Mouse (Mus musculus) forebrain, embryonic 11.5 days (tissue): ENCODE results near the gene Ddx23. TPM values are rescaled to one million over a fixed set of nuclear protein-coding genes. Genes with fewer than 3 reads are reported as not detected.

Experiments
- ATAC-seq: fragments of 200-750 bp; cut with Nextera tagmentation; replicated peaks from 2 replicates; pipeline ENCODE4 v1.8.0; 2017; ENCODE audit warnings: moderate TSS enrichment; ENCODE audit not compliant: low FRiP score
- DNase-seq: peaks from one replicate; pipeline ENCODE4 v3.0.0-alpha.2; 2017; ENCODE audit warnings: low spot score
- H3K27ac ChIP-seq: fragments of 300-500 bp; sonication (generic); 2 replicates; pipeline ENCODE4 v1.5.1; 2014; ENCODE audit warnings: low read depth, low read length
- H3K27me3 ChIP-seq: fragments of 300-500 bp; sonication (generic); 2 replicates; pipeline ENCODE4 v1.6.1; 2014; ENCODE audit warnings: mild to moderate bottlenecking, low read length, mixed read lengths; ENCODE audit not compliant: control insufficient read depth, insufficient read depth
- H3K36me3 ChIP-seq: fragments of 300-500 bp; sonication (generic); 2 replicates; pipeline ENCODE4 v1.6.1; 2014; ENCODE audit warnings: mild to moderate bottlenecking, low read length, moderate library complexity, mixed read lengths; ENCODE audit not compliant: control insufficient read depth, insufficient read depth
- H3K4me1 ChIP-seq: fragments of 300-500 bp; sonication (generic); replicated peaks from 2 replicates; pipeline ENCODE4 v1.6.1; 2014; ENCODE audit warnings: low read length, mixed read lengths; ENCODE audit not compliant: control insufficient read depth, insufficient read depth
- H3K4me2 ChIP-seq: fragments of 300-500 bp; sonication (generic); 2 replicates; pipeline ENCODE4 v1.6.1; 2014; ENCODE audit warnings: low read depth, mild to moderate bottlenecking, low read length, moderate library complexity, mixed read lengths; ENCODE audit not compliant: severe bottlenecking
- H3K4me3 ChIP-seq: fragments of 300-500 bp; sonication (generic); 2 replicates; pipeline ENCODE4 v1.5.1; 2014; ENCODE audit warnings: low read depth, low read length
- H3K9ac ChIP-seq: fragments of 300-500 bp; sonication (generic); 2 replicates; pipeline ENCODE4 v1.6.1; 2014; ENCODE audit warnings: low read length
- H3K9me3 ChIP-seq: fragments of 300-500 bp; sonication (generic); 2 replicates; pipeline ENCODE4 v1.6.1; 2016; ENCODE audit warnings: low read length, mixed read lengths; ENCODE audit not compliant: control insufficient read depth
- WGBS: fragments of 180-500 bp; shearing (Covaris S2); extraction: QIAGEN DNeasy Blood & Tissue Kit; methylation state at CpG from one replicate; pipeline ENCODE4 v1.1.7; 2014; 5-methylcytosine and 5-hydroxymethylcytosine counted together
- polyA plus RNA-seq: library from polyadenylated mRNA; unstranded; fragments of >200 nt; fragmentation: Nextera tagmentation; extraction: Ambion mirVana; gene quantifications from 2 replicates; pipeline ENCODE4 v1.2.1, GENCODE M21; 2014

Ddx23 gene
- 24.2 and 31.2 TPM in 2 replicates for polyA plus RNA-seq

DNA sequence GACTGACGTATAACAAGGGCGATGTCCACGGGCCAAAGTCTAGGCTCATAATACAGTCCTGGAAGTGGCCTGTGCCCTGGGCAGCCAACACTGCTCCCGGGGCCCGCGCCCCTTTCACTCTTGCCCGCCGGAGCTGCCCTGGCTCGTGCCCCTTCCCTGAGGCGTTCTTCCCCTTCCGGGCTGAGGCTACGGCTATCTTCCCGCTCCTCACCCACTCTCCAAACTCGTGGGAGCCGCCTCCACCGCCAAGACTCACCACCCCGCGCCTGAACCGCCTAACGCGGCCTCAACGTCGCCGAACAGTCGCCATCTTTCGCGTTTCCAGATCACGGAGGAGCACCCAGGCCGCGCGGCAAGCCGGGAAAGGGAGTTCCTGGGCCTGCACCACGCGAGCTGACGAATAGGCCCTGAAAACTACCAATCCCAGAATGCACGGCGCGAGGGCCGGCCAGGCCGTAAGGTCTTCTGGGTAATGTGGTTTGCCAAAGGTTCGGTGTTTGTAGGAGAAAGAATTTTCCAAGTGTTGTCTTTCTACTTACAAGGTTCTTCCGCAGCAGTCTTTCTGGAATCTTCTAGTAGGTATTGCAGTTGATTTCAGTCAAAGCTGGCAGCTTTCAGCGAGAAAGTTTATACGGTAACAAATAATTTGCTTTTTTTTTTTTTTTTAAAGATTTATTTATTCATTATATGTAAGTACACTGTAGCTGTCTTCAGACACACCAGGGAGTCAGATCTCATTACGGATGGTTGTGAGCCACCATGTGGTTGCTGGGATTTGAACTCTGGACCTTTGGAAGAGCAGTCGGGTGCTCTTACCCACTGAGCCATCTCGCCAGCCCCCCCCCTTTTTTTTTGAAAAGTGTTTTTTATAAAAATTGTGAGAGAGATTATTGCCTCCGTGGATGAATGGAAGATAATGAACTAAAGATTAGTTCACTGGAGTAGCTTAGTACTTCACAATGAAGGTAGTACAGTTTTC is at the start of gene Ddx23:
TSS of gene Ddx23 (minus strand) at position 328 of the 979 bp plus-strand sequence.
- H3K9me3 ChIP-seq: no peaks in the 10 kb centered on the region
- peak within 1 kb of the TSS; percentile 85 for H3K4me3 ChIP-seq
- DNase-seq: peak; percentile 97
- no peaks in the 10 kb centered on the region for H3K27me3 ChIP-seq
- no peaks in the 10 kb centered on the region for H3K4me1 ChIP-seq
- peak within 1 kb of the TSS; percentile 54 for H3K4me2 ChIP-seq
- peak within 1 kb of the TSS; percentile 96 for H3K9ac ChIP-seq
- H3K36me3 ChIP-seq: peaks cover 7% of the 10 kb centered on the region
- ATAC-seq: peak; percentile 96
- 3% methylated on average over 47 of the region's 48 CpGs for WGBS
- peak within 1 kb of the TSS; percentile 79 for H3K27ac ChIP-seq

DNA sequence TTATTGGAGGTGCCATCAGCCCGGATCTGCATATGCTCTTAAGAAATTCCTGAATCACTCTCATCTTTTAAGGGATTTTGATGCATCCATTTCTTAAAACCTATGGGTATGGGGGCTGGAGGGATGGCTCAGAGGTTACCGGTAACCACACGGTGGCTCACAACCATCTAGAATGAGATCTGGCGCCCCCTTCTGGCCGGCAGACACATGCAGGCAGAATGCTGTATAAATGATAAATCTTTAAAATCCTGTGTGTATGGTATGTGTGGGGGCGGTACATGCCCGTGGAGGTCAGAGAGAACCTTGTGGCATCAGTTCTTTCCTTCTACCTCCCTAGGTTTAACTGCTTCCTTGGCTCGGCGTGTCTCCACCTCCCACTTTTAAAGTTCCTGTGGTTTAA is 47.7 kb upstream of the Ddx23 start:
- WGBS: 13% methylated on average over 9 of the region's 9 CpGs
- no peaks in the 10 kb centered on the region for H3K9me3 ChIP-seq
- ATAC-seq (no peak), DNase-seq (peak; percentile 89)
- H3K4me2 ChIP-seq: no peak overlapping the region
- H3K4me3 ChIP-seq: no peak overlapping the region
- no peaks in the 10 kb centered on the region; the same call in 1 of the 2 replicates for H3K27me3 ChIP-seq
- no peaks in the 10 kb centered on the region for H3K36me3 ChIP-seq
- no peak overlapping the region for H3K9ac ChIP-seq
- no peak overlapping the region for H3K27ac ChIP-seq
- no peaks in the 10 kb centered on the region for H3K4me1 ChIP-seq

DNA sequence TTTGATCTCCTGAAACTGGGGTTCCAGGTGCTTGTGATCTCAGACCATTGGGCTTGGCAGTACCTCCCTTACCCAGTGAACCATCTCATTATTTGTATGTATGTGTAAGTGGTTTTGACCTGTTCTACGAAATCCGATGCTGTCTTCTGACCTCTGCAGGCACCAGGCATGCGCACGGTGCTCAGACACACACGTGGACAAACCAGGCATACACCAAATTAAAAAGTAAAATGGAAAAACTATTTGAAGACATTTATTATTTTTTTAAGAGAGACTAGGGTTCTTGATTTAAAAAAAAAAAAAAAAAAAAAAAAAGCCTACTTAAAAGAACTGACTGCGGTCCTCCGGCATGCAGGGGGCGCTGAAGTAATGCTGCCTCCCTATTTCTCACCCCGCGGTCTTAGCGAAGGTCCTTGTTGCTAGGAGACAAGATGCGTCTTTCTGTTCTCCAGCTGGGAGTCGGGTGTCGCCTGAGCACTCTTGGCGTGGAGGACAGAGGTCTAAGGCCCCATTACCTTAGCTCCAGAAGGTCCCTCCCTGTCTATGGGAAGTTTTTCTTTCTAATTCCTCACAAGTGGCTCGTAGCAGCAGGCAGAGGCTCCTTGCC is 45.2 kb upstream of the Ddx23 start, which contains the start of gene Ccdc65:
TSS of gene Ccdc65 (plus strand) at position 442 of the 607 bp plus-strand sequence.
- ATAC-seq (no peak), DNase-seq (peak; percentile 82)
- Histone ChIP-seq H3K27ac (no peak within 1 kb of the TSS), H3K4me1 (no peaks in the 10 kb centered on the region), H3K27me3 (no peaks in the 10 kb centered on the region; the same call in 1 of the 2 replicates), H3K9ac (no peak within 1 kb of the TSS), H3K4me3 (peak within 1 kb of the TSS; percentile 18; the same call in 1 of the 2 replicates), H3K4me2 (peak within 1 kb of the TSS; percentile 42; the same call in 1 of the 2 replicates), H3K36me3 (no peaks in the 10 kb centered on the region), H3K9me3 (no peaks in the 10 kb centered on the region)
- 17% methylated on average over 16 of the region's 16 CpGs for WGBS

DNA sequence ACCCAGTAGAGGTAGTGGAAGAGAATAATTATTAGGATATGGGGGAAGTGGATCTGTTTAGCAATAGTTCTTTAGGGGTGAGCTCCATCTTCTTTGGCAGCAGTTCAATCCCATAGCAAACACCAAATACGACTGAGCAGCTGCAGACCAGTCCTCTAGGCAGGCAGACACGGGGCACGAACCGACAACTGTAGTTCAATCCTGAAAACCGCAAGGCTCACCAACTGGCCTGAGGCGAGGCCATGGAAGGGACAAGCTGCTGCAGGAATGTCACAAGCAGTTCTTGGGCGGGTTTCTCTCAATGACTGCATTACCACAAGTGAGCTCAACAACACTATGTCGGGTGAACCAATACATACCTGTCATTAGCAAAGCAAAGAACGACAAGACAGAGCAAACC is 41.6 kb upstream of the Ddx23 start:
- DNase-seq (no peak), ATAC-seq (no peak)
- Histone ChIP-seq H3K4me1 (peaks cover 6% of the 10 kb centered on the region; the same call in 1 of the 2 replicates), H3K27ac (no peak overlapping the region), H3K36me3 (no peaks in the 10 kb centered on the region), H3K27me3 (peaks cover 19% of the 10 kb centered on the region), H3K9me3 (no peaks in the 10 kb centered on the region), H3K4me3 (no peak overlapping the region), H3K4me2 (no peak overlapping the region), H3K9ac (no peak overlapping the region)
- WGBS: 58% methylated on average over 9 of the region's 9 CpGs

DNA sequence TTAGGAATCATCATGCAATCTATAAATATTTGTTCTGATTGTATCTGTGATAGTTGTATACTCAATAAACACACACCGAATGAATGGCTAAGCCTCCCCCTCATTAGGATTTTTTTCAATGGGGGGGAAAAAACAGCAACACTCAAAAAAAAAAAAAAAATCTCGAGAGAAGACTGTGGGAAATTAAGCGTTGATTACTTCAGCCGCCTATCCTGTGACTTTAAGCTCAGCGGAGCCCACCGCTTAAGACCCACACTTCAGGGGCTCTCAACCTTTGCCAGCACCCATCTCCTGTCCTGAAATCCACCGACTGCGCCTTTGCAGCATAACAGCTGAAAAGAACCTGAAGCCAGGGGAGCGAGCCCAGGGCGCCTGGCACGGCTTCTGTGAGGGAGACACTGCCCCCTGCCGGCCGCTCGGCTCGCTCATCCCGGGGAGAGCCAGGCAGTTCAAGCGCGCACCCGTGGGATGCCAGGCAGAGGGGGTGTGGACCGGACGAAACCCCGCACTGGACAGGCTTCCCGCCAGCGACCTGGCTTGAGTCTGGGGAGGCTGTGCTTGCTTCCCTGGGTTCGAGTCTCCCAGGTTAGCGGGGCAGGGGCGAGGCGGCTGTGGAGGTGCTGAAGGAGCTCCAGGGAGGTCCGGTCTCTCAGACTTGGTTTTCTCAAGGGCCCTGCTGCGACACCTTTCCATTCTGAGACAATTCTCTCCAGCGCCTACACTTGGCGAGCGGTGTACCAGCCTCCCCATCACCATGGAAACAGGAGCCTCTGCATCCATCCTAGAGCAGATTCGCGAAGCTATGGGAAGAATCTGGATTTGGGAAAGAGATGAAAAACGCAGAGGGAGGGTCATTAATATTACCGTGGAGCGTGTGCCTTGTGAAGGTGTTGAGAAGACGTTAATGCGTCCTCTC is 36.8 kb upstream of the Ddx23 start:
- H3K27me3 ChIP-seq: peaks cover 19% of the 10 kb centered on the region
- H3K36me3 ChIP-seq: no peaks in the 10 kb centered on the region
- DNase-seq (peak; percentile 95), ATAC-seq (peak; percentile 71)
- H3K27ac ChIP-seq: no peak overlapping the region
- peak overlapping the region; percentile 64 for H3K4me2 ChIP-seq
- peaks cover 7% of the 10 kb centered on the region; the same call in 1 of the 2 replicates for H3K4me1 ChIP-seq
- 7% methylated on average over 40 of the region's 40 CpGs for WGBS
- peak overlapping the region; percentile 27 for H3K4me3 ChIP-seq
- no peaks in the 10 kb centered on the region for H3K9me3 ChIP-seq
- H3K9ac ChIP-seq: no peak overlapping the region; the same call in 1 of the 2 replicates

DNA sequence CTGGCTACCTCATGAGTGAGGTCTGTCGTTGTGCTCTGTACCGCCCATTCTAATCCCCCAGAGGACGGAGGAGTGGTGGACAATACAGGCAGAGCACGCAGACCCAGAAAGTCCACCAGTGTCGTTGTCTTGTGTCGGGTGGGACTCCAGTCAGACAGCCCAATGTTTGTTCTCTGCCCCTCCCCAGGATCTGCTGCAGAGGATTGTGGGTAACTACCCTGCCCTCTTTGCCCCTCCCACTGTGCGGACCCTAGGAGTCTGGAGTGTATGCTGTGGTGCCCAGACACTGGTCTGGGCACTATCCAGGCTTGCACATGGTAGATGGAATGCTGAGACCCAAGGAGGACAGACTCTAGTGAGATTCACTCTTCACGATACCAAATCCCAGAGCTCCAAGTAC is 33.5 kb upstream of the Ddx23 start:
- peaks cover 13% of the 10 kb centered on the region for H3K4me1 ChIP-seq
- 58% methylated on average over 8 of the region's 8 CpGs for WGBS
- H3K36me3 ChIP-seq: no peaks in the 10 kb centered on the region
- H3K27ac ChIP-seq: no peak overlapping the region
- ATAC-seq (no peak), DNase-seq (no peak)
- H3K9ac ChIP-seq: no peak overlapping the region
- no peaks in the 10 kb centered on the region for H3K9me3 ChIP-seq
- H3K4me2 ChIP-seq: no peak overlapping the region
- H3K27me3 ChIP-seq: peaks cover 14% of the 10 kb centered on the region
- H3K4me3 ChIP-seq: no peak overlapping the region

DNA sequence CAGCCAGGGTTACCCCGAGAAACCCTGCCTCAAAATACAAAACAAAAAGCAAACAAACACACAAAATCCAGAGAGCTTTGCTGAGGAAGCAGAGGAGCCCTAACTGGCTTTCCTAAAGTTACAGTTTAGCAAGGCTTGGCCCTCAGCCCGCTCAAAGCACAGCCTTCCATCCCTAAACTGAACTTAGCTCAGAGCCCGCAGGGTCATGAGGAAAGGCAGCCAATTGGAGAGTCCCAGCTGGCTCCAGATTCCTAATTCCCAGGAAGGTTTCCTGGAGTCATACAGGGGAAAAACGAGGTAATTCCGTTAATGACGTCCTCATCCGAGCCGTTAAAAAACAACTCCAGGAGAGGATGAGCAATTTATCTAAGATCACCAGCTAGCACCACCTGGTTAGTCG is 33.0 kb upstream of the Ddx23 start:
- Histone ChIP-seq H3K9ac (no peak overlapping the region), H3K4me2 (no peak overlapping the region), H3K4me1 (peaks cover 17% of the 10 kb centered on the region), H3K9me3 (no peaks in the 10 kb centered on the region), H3K27ac (no peak overlapping the region), H3K4me3 (no peak overlapping the region), H3K36me3 (no peaks in the 10 kb centered on the region), H3K27me3 (peaks cover 11% of the 10 kb centered on the region)
- DNase-seq: no peak
- ATAC-seq: no peak
- WGBS: 60% methylated on average over 9 of the region's 9 CpGs
